Mouse (Mus musculus) mesoderm, embryonic 11.5 days (tissue): Measurements from ENCODE around the gene Cwc27.
A peak's percentile ranks its signal among the peaks of the same experiment; 100 is the strongest.

Experiments used
- DNase-seq: peaks from one replicate; pipeline ENCODE4 v3.0.0-alpha.2; 2012; ENCODE audit warnings: low read depth, low spot score

The Cwc27 gene

GRCm38 (mm10) chr13:104611296-104611695 is 205.6 kb downstream of the Cwc27 start:
- no peak for DNase-seq

- no peak for DNase-seq
Observed at GRCm38 (mm10) chr13:104610210-104611111, 206.5 kb downstream of the Cwc27 start.

DNA sequence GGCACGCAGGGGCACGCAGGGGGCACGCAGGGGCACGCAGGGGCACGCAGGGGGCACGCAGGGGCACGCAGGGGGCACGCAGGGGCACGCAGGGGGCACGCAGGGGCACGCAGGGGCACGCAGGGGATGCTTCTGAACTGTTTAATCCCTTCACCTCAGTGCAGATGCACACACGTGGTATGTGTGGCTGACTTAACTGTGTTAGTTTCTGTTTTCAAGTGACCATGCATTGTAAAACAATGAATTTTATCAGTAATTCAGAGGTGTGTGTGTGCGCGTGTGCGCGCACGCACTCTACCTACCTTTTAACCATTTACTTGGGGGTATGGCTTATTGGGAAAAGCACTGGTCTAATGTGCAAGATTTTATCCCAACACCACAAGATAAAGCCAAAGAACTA is 208.4 kb downstream of the Cwc27 start:
- DNase-seq = no peak

DNA sequence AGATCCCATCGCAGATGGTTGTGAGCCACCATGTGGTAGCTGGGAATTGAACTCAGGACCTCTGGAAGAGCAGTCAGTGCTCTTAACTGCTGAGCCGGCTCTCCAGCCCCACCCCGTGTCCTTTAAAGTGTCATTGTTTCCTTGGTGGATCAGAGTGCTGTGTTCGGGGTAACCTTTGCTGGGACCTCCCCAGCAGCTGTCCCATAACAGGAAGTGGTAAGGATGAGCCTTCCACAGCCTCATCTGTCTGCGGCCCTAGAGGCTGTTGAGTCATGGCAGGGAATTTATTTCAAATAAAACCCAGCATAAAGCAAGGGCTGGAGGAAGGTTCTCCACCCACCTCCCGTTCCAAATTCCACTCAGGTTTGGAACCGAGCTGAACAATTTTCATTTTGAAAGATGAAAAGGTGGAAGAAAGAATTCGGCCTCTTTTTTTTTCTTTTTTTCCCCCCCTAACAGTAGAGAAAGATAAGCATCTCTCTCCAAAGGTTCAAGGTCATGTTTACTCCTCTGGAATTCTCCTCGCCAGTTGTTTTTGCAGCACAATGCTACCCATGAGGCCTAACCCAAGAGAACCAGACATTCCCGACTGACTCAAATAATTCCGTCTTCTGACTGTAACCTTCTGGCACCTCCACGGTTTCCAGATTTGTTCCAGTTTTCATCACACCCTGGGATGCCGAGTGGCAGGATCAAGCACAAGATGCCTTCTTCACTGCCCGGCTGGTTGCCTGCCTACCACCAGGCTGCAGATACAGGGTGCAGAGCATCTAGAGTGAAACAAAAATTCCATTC is 210.0 kb downstream of the Cwc27 start:
- DNase-seq = no peak

GRCm38 (mm10) chr13:104605111-104605510 is 211.8 kb downstream of the Cwc27 start:
- DNase-seq = no peak

GRCm38 (mm10) chr13:104602197-104602596 is 214.7 kb downstream of the Cwc27 start:
- DNase-seq = no peak

GRCm38 (mm10) chr13:104601783-104602182 is 215.2 kb downstream of the Cwc27 start:
- no peak for DNase-seq

- DNase-seq = no peak
Observed at GRCm38 (mm10) chr13:104596199-104596598, 220.7 kb downstream of the Cwc27 start.

DNA sequence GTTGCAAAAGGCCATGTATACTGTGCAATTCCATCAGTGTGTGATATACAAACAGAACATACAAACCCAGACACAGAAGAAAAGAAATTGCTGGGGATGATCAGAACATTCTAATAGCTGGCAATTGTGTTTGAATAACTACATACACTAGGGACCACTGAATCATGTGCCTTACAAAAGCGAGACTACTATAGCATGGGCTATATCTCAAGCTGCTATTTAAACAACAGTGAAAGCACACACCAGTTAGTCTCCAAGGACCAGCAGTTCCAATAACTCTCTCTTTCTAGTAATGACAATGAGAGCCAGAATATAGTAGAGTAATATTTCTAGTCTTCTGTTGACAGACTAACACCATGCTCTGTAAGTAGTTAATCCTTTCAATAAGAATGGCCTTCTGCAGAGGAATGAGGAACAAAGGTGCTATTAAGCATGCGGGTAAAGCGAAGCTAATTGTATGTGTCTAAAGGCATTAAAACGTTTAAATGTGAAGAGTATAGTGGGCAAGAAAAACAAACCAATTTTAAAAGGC is 222.1 kb downstream of the Cwc27 start:
- no peak for DNase-seq

GRCm38 (mm10) chr13:104590931-104591330 is 226.0 kb downstream of the Cwc27 start:
- DNase-seq = no peak

- DNase-seq = peak; percentile 57
Observed at GRCm38 (mm10) chr13:104590097-104590607, 226.8 kb downstream of the Cwc27 start.

DNA sequence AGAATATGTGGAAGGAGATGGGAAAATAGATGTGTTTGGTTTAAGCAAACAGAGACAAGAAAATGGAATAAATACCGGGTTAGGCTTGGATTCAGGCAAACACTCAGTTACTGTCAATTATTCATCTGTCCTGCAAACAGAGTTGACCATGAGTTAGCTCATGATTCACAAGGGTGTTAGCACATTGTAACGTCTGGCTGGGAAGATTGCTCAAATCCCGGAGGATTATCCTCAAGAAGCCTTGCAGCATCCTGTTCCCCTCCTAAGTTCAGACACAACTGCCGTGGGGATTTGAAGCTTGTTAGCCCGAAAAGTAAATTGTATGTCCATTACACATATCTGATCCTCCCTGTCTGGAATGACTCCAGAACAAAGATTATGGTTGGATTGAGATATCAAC is 228.6 kb downstream of the Cwc27 start:
- no peak for DNase-seq
